Mouse (Mus musculus) naive thymus-derived CD4-positive, alpha-beta T cell, adult 2 months (primary cell): Measurements from ENCODE around the gene Cldn11.

Experiments
- DNase-seq: peaks from one replicate; pipeline ENCODE4 v3.0.0-alpha.2; 2011; ENCODE audit warnings: low read depth

The Cldn11 gene

GRCm38 (mm10) chr3:31160046-31160445 lies 10.3 kb downstream of the Cldn11 start:
- DNase-seq: no peak

DNA sequence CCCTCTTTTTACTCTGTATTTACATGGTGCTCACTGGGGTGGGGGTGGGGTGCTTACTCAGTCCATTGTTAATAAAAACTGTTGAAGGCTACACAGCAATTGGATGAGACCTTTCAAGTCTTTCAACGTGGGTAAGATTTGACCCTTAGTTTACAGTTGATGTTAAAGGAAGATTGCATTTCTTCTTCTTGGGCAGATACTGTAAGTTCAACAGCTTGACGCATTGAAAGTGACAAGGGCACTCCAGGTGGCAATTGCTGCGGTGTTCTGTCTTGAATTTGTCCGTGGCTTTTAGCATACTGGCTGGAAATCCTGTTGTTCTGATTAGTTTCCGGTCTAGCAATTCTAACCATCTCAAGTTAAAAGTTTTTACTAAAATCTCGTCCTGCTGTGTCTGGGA lies 11.6 kb downstream of the Cldn11 start:
- no peak for DNase-seq

GRCm38 (mm10) chr3:31162860-31163259 lies 13.1 kb downstream of the Cldn11 start:
- DNase-seq: no peak

GRCm38 (mm10) chr3:31165803-31166202 lies 16.1 kb downstream of the Cldn11 start:
- no peak for DNase-seq

DNA sequence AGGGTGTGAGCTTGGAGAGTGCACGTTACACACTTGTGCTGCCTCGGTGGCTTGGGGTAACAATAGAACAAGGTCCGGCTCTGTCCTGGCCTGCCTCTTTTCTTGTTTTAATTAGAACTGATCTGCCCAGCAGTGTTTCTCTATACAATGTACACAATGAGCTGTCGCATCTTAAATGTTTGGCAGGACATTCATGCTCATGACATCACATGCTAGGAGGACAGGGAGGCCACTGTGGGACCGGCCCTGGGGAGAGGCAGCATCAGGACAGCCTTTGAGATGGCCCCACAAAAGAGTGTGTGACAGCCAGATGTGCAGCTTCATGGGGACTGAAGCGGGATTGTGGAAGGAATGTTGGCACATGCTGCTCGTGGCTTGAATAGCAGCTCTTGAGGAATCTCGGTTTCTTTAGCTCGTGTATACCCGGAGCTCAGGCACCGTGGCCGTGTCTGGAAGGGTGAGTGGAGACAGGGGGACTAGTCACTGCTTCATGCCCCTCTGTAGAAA lies 16.7 kb downstream of the Cldn11 start:
- no peak for DNase-seq

DNA sequence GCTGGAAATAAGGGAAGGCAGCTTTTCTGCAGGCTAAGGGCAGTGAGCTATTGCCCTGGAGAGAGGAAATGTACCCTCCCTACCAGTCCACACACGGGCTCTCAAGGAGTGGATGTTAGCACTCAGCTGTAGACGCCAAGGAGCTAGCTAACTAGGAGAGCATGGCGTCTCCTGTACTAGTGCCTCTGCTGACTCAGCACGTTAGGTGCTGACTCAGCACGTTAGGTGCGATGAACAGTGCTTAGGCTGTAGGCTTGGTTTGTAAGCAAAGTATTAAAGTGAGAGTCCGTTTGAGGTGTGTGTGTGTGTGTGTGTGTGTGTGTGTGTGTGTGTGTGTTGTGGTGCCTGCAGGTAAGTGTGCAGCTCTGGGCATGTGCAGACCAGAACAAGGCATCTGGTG lies 40.6 kb downstream of the Cldn11 start:
- DNase-seq: no peak

DNA sequence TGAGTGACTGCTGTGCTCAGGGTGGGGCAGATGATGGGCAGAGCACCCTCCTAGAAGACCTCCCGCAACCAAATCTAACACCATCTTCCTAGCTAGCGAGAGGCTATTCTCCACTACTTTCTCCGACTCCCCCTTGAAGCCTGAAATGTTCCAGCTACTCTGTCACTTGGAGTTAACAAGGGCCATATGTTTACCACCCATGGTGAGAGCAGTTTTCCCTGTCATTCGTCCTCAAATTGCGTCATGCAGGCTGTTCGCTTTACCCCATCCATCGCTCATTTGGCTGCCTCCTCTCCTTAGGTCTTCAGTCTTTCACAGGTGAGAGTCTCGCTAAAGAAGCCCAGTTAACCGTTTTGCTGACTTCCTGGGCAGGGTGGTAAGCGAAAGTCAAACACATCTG lies 41.7 kb downstream of the Cldn11 start:
- no peak for DNase-seq

GRCm38 (mm10) chr3:31199162-31199877 lies 49.6 kb downstream of the Cldn11 start:
- DNase-seq: no peak

- DNase-seq: no peak
Measured at GRCm38 (mm10) chr3:31203947-31204346, 54.2 kb downstream of the Cldn11 start.

DNA sequence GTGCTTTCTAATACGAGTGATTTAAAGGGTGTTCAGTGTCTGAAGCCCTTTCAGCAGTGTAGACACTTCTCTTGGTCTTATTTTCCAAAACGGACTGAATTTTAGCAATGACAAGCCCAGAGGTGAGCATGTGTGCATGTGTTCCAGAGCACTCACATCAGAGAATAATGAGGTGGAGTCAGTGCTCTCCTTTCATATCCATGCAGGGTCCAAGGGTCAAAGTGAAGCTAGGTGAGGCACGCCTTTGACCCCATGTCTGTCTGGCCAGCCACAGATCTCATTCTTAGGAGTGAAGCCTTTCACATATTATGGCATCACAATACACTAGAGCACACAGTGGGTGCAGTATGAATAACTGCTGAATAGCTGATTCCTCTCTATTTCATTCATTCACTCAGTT lies 55.4 kb downstream of the Cldn11 start:
- no peak for DNase-seq

- no peak for DNase-seq
Measured at GRCm38 (mm10) chr3:31208046-31208445, 58.3 kb downstream of the Cldn11 start.

DNA sequence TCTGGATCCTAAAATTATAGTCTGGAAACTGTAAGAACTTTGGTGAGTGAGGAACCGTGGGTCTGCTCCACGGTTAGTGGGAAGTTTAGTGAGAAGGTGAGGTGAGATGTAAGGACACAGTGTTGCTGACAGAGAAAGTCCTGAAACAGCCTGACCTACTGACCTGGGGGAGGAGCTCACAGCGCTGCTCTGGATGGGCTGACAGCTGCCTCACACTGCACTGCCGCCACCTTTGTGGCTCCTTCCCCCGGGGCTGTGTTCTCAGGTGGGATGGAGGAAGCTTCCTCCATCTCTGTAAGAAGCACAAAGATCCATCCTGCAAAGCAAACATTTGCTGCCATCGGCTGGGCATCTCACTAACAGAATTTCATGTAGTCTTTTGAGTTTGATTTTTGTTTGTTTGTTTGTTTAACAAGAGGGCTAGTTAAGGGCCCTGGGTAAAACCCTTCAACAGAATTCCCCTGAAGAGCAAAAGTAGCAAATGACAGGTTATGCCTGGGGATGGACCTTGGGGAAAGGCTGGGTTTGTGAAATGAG lies 58.8 kb downstream of the Cldn11 start:
- no peak for DNase-seq

DNA sequence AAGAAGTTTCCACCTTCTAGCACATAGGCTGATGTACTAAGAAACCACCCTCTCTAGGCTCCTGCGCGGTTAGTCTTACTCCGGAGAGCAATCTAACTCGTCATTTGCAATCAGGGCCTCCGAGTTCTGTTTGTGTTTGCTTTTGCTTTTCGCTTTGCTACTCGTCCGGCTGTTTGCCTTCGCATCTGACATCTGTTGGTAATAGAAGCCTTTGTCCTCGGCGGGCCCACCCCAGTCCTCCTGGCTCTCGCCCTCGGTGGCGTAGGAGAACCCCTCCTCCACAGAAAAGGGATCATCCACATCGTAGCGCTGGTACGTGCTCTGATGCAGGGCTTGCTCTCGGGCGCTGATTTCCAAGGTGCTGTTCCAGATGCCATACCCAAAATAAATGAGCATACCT lies 59.3 kb downstream of the Cldn11 start:
- DNase-seq: no peak

DNA sequence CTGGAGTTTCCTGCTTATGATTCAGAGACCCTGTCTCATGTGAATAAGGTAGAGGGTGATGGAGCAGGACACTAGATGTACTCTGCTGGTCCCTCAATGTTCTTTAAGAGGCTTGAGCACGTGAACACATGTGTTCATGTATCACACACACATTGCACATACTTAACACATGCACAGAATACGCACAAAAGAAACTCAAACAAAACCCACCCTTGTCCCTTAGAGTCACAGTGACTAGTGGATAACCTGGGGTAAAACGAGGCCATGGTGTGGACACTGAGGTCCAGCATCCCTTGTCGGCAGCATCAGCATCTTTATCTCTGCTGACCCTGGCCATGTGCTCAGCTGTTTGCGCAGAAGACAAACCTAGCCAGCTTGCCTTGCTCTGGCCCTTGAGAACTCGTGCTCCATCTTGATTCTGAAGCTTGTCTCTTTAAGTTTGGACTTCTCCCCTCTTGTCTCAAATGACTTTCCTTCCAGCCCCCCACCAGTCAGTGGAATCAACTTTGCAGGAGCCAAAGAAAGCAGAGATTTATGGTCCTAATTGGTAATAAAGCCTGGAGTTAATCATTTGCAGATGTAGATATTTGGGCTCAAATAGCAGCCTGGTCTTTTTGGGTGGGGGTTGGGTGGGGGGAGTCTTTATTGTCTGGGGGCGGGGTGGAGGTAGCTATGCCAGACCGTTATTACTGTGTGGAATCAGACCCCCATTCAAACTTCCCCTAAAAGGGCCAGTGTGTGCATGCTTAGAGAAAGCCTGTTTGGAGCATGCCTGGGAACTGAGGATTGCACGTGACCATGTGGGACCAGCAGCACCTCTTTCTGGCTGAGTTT lies 62.7 kb downstream of the Cldn11 start:
- DNase-seq: no peak

GRCm38 (mm10) chr3:31213802-31214201 lies 64.1 kb downstream of the Cldn11 start:
- no peak for DNase-seq
